Mouse (Mus musculus): ENCODE results near the gene Sema7a. TPM values are rescaled to one million over a fixed set of nuclear protein-coding genes. Genes with fewer than 3 reads are reported as not detected.
A peak's percentile ranks its signal among the peaks of the same experiment; 100 is the strongest.

The Sema7a gene
- polyA plus RNA-seq, 1 experiment from 2014 or later, result 0.19 TPM

GRCm38 (mm10) chr9:57944572-57944971, 4.7 kb downstream of the Sema7a start:
- WGBS, result 18% methylated on average over 5 of the region's 5 CpGs
- Histone ChIP-seq H3K4me1 (replicated peaks; ENCODE audit: control insufficient read depth, insufficient read depth, low read length) (peaks cover 4% of the 10 kb centered on the region), H3K9me3 (ENCODE audit: control insufficient read depth, low read length) (no peaks in the 10 kb centered on the region), H3K9ac (ENCODE audit: low read depth, low read length) (no peak overlapping the region), H3K27ac (ENCODE audit: low read depth, low read length) (no peak overlapping the region), H3K27me3 (replicated peaks; ENCODE audit: control insufficient read depth, insufficient read depth, low read length) (peaks cover 53% of the 10 kb centered on the region), H3K36me3 (ENCODE audit: control insufficient read depth, insufficient read depth, low read length) (no peaks in the 10 kb centered on the region), H3K4me2 (no peak overlapping the region), H3K4me3 (ENCODE audit: low read depth, low read length) (no peak overlapping the region)
- DNase-seq (ENCODE audit: low spot score) (peak; percentile 52), ATAC-seq (replicated peaks; ENCODE audit: low FRiP score) (no peak)

- Histone ChIP-seq H3K9me3 (ENCODE audit: control insufficient read depth, low read length) (no peaks in the 10 kb centered on the region), H3K4me1 (replicated peaks; ENCODE audit: control insufficient read depth, insufficient read depth, low read length) (no peaks in the 10 kb centered on the region; the same call in 1 of the 2 replicates), H3K4me3 (ENCODE audit: low read depth, low read length) (no peak overlapping the region), H3K36me3 (ENCODE audit: control insufficient read depth, insufficient read depth, low read length) (no peaks in the 10 kb centered on the region), H3K4me2 (no peak overlapping the region), H3K27me3 (replicated peaks; ENCODE audit: control insufficient read depth, insufficient read depth, low read length) (peaks cover 48% of the 10 kb centered on the region), H3K27ac (ENCODE audit: low read depth, low read length) (no peak overlapping the region), H3K9ac (ENCODE audit: low read depth, low read length) (no peak overlapping the region)
- no peak for DNase-seq (ENCODE audit: low spot score)
- no peak for ATAC-seq (replicated peaks; ENCODE audit: low FRiP score)
- 66% methylated on average over 8 of the region's 8 CpGs for WGBS
These were observed 6.1 kb downstream of the Sema7a start for GRCm38 (mm10) chr9:57945771-57946616.

- Histone ChIP-seq H3K36me3 (ENCODE audit: control insufficient read depth, insufficient read depth, low read length) (no peaks in the 10 kb centered on the region), H3K9me3 (ENCODE audit: control insufficient read depth, low read length) (no peaks in the 10 kb centered on the region), H3K4me2 (no peak overlapping the region), H3K27me3 (replicated peaks; ENCODE audit: control insufficient read depth, insufficient read depth, low read length) (peaks cover 39% of the 10 kb centered on the region), H3K4me1 (replicated peaks; ENCODE audit: control insufficient read depth, insufficient read depth, low read length) (no peaks in the 10 kb centered on the region; the same call in 1 of the 2 replicates), H3K9ac (ENCODE audit: low read depth, low read length) (no peak overlapping the region), H3K4me3 (ENCODE audit: low read depth, low read length) (no peak overlapping the region), H3K27ac (ENCODE audit: low read depth, low read length) (no peak overlapping the region)
- no peak for ATAC-seq (replicated peaks; ENCODE audit: low FRiP score)
- DNase-seq (ENCODE audit: low spot score), result no peak
- WGBS, result 58% methylated on average over 7 of the region's 7 CpGs
These were observed 7.6 kb downstream of the Sema7a start for GRCm38 (mm10) chr9:57947381-57948030.

GRCm38 (mm10) chr9:57948333-57948931, 8.5 kb downstream of the Sema7a start:
- no peak overlapping the region for H3K27ac ChIP-seq (ENCODE audit: low read depth, low read length)
- ATAC-seq (replicated peaks; ENCODE audit: low FRiP score) (no peak), DNase-seq (ENCODE audit: low spot score) (no peak)
- H3K4me1 ChIP-seq (replicated peaks; ENCODE audit: control insufficient read depth, insufficient read depth, low read length), result peaks cover under 1% of the 10 kb centered on the region; the same call in 1 of the 2 replicates
- H3K9ac ChIP-seq (ENCODE audit: low read depth, low read length), result no peak overlapping the region
- no peak overlapping the region for H3K4me3 ChIP-seq (ENCODE audit: low read depth, low read length)
- no peaks in the 10 kb centered on the region for H3K36me3 ChIP-seq (ENCODE audit: control insufficient read depth, insufficient read depth, low read length)
- H3K4me2 ChIP-seq, result no peak overlapping the region
- 70% methylated on average over 7 of the region's 7 CpGs for WGBS
- H3K9me3 ChIP-seq (ENCODE audit: control insufficient read depth, low read length), result no peaks in the 10 kb centered on the region
- H3K27me3 ChIP-seq (replicated peaks; ENCODE audit: control insufficient read depth, insufficient read depth, low read length), result peaks cover 30% of the 10 kb centered on the region

GRCm38 (mm10) chr9:57949102-57949704, 9.3 kb downstream of the Sema7a start:
- WGBS, result 75% methylated on average over 8 of the region's 8 CpGs
- no peak overlapping the region for H3K4me2 ChIP-seq
- H3K27me3 ChIP-seq (replicated peaks; ENCODE audit: control insufficient read depth, insufficient read depth, low read length), result peaks cover 24% of the 10 kb centered on the region
- no peaks in the 10 kb centered on the region for H3K9me3 ChIP-seq (ENCODE audit: control insufficient read depth, low read length)
- no peaks in the 10 kb centered on the region for H3K36me3 ChIP-seq (ENCODE audit: control insufficient read depth, insufficient read depth, low read length)
- DNase-seq (ENCODE audit: low spot score), result no peak
- H3K9ac ChIP-seq (ENCODE audit: low read depth, low read length), result no peak overlapping the region
- ATAC-seq (replicated peaks; ENCODE audit: low FRiP score), result no peak
- H3K4me1 ChIP-seq (replicated peaks; ENCODE audit: control insufficient read depth, insufficient read depth, low read length), result peaks cover 3% of the 10 kb centered on the region; the same call in 1 of the 2 replicates
- H3K4me3 ChIP-seq (ENCODE audit: low read depth, low read length), result no peak overlapping the region
- H3K27ac ChIP-seq (ENCODE audit: low read depth, low read length), result no peak overlapping the region

- 55% methylated on average over 8 of the region's 8 CpGs for WGBS
- no peak overlapping the region for H3K4me2 ChIP-seq
- H3K9ac ChIP-seq (ENCODE audit: low read depth, low read length), result no peak overlapping the region
- no peak overlapping the region for H3K4me3 ChIP-seq (ENCODE audit: low read depth, low read length)
- DNase-seq (ENCODE audit: low spot score) (no peak), ATAC-seq (replicated peaks; ENCODE audit: low FRiP score) (no peak)
- H3K4me1 ChIP-seq (replicated peaks; ENCODE audit: control insufficient read depth, insufficient read depth, low read length), result peaks cover 3% of the 10 kb centered on the region; the same call in 1 of the 2 replicates
- H3K9me3 ChIP-seq (ENCODE audit: control insufficient read depth, low read length), result no peaks in the 10 kb centered on the region
- H3K27ac ChIP-seq (ENCODE audit: low read depth, low read length), result no peak overlapping the region
- peaks cover 23% of the 10 kb centered on the region for H3K27me3 ChIP-seq (replicated peaks; ENCODE audit: control insufficient read depth, insufficient read depth, low read length)
- no peaks in the 10 kb centered on the region for H3K36me3 ChIP-seq (ENCODE audit: control insufficient read depth, insufficient read depth, low read length)
These were observed 10.0 kb downstream of the Sema7a start for GRCm38 (mm10) chr9:57949879-57950278.

GRCm38 (mm10) chr9:57950519-57950918, 10.6 kb downstream of the Sema7a start:
- DNase-seq (ENCODE audit: low spot score), result no peak
- no peak overlapping the region for H3K27ac ChIP-seq (ENCODE audit: low read depth, low read length)
- H3K9me3 ChIP-seq (ENCODE audit: control insufficient read depth, low read length), result no peaks in the 10 kb centered on the region
- no peak overlapping the region for H3K4me2 ChIP-seq
- no peaks in the 10 kb centered on the region for H3K36me3 ChIP-seq (ENCODE audit: control insufficient read depth, insufficient read depth, low read length)
- WGBS, result 67% methylated on average over 9 of the region's 9 CpGs
- no peak for ATAC-seq (replicated peaks; ENCODE audit: low FRiP score)
- no peak overlapping the region for H3K4me3 ChIP-seq (ENCODE audit: low read depth, low read length)
- H3K27me3 ChIP-seq (replicated peaks; ENCODE audit: control insufficient read depth, insufficient read depth, low read length), result peaks cover 23% of the 10 kb centered on the region
- peaks cover 3% of the 10 kb centered on the region; the same call in 1 of the 2 replicates for H3K4me1 ChIP-seq (replicated peaks; ENCODE audit: control insufficient read depth, insufficient read depth, low read length)
- no peak overlapping the region for H3K9ac ChIP-seq (ENCODE audit: low read depth, low read length)

- Histone ChIP-seq H3K27me3 (replicated peaks; ENCODE audit: control insufficient read depth, insufficient read depth, low read length) (peaks cover 20% of the 10 kb centered on the region), H3K4me3 (ENCODE audit: low read depth, low read length) (no peak overlapping the region), H3K4me1 (replicated peaks; ENCODE audit: control insufficient read depth, insufficient read depth, low read length) (peaks cover 3% of the 10 kb centered on the region; the same call in 1 of the 2 replicates), H3K9me3 (ENCODE audit: control insufficient read depth, low read length) (no peaks in the 10 kb centered on the region), H3K27ac (ENCODE audit: low read depth, low read length) (no peak overlapping the region), H3K9ac (ENCODE audit: low read depth, low read length) (no peak overlapping the region), H3K4me2 (no peak overlapping the region), H3K36me3 (ENCODE audit: control insufficient read depth, insufficient read depth, low read length) (no peaks in the 10 kb centered on the region)
- ATAC-seq (replicated peaks; ENCODE audit: low FRiP score) (no peak), DNase-seq (ENCODE audit: low spot score) (no peak)
- 70% methylated on average over 6 of the region's 6 CpGs for WGBS
These were observed 12.1 kb downstream of the Sema7a start for GRCm38 (mm10) chr9:57951993-57952392.

All from liver, embryonic 11.5 days (tissue).